Mouse (Mus musculus) kidney, adult 11 months (tissue): ENCODE data around the gene Lmcd1.

Experiments
- DNase-seq: peaks from one replicate; pipeline ENCODE4 v3.0.0; 2022

Gene Lmcd1

DNA sequence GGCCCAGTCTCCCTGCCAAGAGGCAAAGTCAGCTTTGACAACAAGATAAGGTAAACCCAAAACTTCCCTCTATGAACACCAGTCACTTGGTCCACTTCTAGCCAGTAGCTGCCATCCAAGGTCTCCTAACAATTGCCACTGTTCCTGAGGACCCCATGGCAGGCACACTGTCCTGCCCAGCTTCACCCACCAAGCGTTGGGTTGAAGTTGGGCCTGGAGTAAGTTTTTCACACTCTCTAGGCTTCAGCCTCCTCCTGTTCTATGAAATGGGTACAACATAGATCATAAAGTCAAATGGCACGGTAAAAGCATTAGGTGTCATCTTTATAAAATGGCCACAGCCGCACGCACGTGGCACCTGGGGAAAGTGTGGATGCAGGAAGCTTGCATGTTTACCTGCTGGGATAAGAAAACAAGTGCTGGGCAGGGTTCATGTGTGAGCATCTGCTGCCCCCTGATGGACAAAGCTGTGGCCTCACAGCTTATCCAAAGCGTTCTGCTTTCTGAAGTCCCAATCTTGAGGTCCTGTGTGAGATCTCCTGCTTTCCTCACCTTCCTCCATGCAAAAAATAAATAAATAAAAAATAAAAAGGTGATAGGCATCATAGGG, 88.9 kb downstream of the Lmcd1 start:
- peak; percentile 45 for DNase-seq

DNA sequence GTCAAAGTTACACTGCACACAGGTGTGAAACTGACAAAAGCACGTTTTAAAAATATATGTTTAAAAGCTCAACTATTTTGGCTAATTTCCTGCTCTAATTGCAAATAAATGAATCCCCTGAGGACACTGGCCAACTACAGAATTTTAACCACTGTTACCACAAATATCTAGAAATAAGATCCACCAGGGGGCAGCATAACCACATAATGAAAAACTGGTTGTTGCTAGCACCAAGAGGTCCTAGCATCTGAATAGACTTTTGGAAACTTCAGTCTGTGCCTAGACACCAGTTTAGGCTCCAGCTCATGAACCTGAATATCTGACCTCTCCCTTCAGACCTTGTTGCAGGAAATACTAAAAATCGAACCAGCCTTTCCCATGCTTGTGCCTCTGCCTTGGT, 91.0 kb downstream of the Lmcd1 start:
- no peak for DNase-seq

DNA sequence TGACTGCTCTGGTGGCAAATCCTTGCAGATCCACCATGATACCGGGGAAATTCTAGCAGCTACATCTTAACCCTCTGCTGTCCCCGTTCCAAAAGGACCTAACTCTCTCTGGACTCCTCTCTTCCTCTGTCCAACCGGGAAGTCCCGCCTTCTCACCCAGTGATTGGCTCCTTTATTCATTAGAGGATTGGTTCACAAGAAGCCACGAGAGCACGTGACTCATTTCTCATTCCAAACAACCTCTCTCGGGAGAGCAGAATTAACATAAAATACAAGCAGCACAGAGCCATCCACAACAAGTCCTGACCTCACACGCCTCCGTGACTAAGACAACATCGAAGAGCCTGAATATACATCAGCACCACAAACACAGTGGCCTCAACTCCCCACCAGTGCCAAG, 91.7 kb downstream of the Lmcd1 start:
- no peak for DNase-seq

DNA sequence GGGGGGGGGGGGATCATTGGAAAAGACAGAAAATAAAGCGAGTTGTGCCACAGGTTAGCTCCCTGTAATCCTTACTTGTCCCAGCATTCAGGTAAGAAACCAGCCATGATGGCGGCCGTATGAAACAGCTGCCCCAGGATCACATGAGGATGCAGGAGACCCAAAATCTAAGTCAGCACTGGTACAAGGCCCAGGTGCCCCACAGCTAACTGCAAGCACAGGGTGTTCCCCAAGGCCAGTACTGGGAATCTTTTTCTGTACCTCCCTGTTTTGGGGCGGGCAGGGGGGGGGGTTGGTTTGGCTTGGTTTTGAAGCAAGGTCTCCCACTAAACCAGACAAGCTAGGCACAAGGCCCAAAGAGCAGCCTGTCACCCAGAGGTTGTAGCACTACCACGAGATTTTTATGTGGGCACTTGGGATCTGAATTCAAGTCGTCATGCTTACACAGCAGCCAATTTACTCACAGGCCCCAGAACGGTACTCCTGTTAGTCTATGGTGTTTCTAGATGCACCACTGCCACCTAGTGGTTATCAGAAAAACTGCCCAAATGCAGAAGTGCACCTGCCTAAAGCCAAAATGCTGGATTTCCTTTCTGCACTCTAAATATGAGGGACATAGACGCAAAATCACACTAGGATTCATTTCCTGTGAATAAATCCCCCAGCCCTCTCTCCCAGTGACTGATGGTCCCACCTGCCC, 100.5 kb downstream of the Lmcd1 start:
- DNase-seq, result no peak

DNA sequence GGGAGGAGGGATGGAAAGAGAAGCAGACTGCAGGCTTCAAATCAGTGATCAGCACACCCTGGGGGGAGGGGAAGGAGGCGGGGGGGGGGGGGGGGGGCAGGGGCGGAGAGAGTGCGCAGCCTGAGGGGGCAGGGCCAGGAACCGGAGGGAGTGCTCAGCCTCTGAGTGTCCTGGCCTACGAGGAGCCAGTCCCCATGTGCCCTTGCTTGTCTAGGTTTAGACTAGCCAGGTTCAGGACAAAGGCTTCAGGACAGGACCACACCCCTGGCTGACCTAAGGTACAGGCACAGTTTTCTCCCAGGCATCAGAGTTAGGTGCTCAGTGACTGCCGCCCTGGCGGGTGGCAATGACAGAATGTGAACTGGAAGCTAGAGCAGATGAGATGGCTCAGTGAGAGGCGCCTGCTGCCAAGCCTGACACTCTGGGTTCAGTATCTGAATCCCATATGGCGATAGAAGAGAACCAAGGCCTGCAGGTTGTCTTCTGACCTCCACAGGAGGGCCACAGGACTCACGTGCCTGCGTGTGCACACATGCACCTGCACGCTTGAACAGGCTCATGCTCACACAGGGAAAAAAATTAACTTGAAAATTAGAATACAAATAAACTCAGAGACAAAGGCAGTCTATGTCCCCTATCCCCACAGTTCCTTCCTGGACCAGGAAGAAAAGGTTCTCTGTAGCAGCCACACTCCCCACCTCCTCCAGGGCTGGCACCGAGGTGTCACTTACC, 102.3 kb downstream of the Lmcd1 start:
- no peak for DNase-seq

DNA sequence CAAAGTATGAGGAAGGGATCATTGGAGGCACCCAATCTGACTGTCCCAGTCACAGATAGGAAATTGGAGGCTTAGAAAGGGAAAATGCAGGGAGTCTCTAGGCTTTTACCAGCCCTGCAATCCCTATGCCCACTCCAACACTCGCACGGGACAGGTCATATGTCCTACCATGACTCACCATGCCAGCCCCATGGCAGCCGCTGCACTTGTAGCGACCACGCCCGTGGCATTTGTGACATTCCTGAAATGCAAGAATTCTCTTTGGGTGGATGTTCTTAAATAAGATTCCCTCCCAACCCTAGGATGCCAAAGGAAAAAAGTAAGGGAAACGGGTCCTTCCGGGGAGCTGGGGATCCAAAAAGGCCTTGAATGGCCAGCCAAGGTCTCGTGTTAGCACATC, 105.5 kb downstream of the Lmcd1 start:
- no peak for DNase-seq
